Mouse (Mus musculus) liver, embryonic 14.5 days (tissue): ENCODE data around the gene Mpeg1.

ENCODE experiments used
- CTCF ChIP-seq: IDR thresholded peaks from 2 replicates; pipeline ENCODE4 v1.5.1; 2016; ENCODE audit warnings: antibody characterized with exemption, low read depth, control low read depth
- EP300 ChIP-seq: IDR thresholded peaks from 2 replicates; pipeline ENCODE4 v1.6.1; 2016; ENCODE audit warnings: antibody characterized with exemption, low read depth

DNA sequence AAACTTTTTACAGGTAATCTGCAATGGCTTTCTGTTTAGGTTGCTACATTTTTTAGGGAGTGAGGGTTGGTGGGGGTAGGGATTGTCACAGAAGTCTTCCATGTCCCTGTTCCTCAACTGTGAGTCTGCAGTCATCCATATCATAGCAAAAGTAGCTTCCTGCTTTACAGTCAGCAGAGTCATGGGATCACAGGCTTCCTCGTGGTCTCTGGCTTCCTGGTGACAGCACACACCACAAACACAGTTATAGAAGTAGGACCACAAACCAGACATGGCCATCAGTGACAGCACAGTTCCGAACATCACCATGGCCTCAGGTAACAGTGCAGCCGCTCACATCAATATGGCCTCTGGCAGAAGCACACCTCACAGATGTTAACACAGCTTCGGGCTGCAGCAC, 18.0 kb upstream of the Mpeg1 start:
- TF ChIP-seq CTCF (no peak), EP300 (no peak)
